Mouse (Mus musculus) urinary bladder, adult 2 months (tissue): Measurements from ENCODE around the gene Nrtn. TPM values are rescaled to one million over a fixed set of nuclear protein-coding genes. Genes with fewer than 3 reads are reported as not detected.

Experiments
- DNase-seq: peaks from one replicate; pipeline ENCODE4 v3.0.0; 2022; ENCODE audit warnings: low spot score
- polyA plus RNA-seq: library from polyadenylated mRNA; depleted of rRNA; stranded (reverse); fragments of >200 nt; gene quantifications from 2 replicates; pipeline ENCODE4 v1.2.3, GENCODE M21; 2012; rRNA removed

The Nrtn gene
- polyA plus RNA-seq, 1 experiment = 22.8 TPM

DNA sequence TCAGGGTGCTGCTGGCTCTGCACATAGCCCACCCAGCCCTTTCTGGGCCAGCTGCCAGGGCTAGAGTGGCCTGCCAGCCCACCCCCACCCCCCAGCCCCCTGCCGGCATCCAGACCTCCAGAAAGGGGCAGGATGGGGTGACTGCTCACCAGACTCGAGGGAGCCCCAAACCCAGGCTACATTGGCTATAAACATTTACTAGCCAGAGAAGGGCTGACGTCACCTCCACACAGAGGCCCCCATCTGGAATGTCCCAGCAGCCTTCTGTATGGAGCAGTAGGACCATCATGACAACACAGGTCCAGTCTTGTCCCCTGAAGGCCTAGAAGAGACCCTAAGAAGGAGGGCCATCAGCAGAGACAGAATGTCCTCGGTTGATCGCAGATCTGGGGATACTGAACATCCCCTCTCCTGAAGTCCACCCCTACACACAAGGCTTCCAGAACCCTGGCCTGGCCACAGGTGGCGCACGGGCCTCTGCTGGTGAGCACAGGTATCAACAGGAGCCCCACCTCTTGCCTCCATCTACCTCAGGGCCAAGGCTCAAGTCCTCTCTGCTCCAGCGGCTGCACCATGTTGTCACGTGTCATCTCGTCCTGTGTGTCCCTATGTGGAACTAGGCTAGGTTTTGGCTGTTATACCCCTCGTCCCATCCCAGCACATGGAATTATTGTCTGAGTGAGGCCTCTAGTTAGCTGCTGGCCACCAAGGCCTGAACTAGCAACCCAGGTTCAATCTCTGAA is 33.7 kb downstream of the Nrtn start:
- DNase-seq = no peak

DNA sequence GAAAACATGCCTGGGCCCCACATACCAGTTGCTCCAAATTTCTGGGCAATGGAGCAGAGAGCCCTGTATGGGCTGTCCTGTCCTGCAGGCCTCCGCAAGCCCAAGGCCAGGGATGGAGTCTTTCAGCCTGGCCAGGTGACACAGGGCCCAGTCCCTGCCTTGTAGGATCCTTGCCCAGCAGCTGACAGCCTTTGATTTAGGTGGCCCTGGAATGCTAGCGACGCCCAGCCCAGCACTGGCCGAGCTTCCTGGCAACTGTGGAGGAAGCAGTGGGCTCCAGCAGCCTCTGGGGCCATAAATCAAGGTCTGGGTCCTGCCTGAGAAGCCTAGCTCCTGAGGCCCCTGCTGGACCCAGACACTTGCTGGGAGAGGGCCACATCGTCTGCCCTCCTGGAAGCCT is 34.9 kb downstream of the Nrtn start:
- DNase-seq = no peak

DNA sequence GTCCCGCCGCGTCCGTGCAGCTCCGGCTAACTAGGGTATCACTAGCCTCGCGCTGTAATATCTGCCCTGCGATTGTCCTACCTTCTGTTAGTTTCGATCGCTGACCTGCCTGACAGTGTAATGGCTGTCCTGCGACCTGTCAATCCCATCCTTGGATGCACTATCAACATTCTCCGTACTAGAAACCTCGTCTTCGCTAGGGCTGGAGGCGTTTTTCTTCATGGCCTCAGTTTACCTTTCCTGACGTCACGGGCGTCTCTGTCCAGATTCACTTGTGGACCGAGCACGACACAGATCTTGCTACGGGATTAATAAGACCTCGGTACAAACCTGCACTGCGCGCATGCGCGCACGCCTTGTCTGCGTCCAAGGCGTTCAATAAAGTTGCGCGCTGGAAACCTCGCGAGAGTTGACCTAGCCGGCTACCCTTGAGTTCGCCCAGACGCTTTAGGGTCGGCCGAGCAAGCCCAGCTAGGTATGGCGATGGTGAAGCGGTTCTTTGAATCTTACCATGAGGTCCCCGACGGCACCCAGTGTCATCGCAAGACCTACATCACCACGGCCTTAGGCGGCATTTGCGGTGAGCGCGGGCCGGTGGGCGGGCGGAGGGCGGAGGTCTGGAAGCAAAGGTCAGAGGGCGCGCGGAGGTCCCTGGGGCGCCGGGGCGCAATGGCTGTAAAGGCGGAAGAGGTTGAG is 39.8 kb downstream of the Nrtn start, which contains the start of the genes Ndufa11 and Vmac:
Ndufa11 (plus strand) TSS at position 405 of the 696 bp plus-strand sequence.
Vmac (minus strand) TSS at position 660 of the 696 bp plus-strand sequence.
- peak; percentile 86 for DNase-seq

DNA sequence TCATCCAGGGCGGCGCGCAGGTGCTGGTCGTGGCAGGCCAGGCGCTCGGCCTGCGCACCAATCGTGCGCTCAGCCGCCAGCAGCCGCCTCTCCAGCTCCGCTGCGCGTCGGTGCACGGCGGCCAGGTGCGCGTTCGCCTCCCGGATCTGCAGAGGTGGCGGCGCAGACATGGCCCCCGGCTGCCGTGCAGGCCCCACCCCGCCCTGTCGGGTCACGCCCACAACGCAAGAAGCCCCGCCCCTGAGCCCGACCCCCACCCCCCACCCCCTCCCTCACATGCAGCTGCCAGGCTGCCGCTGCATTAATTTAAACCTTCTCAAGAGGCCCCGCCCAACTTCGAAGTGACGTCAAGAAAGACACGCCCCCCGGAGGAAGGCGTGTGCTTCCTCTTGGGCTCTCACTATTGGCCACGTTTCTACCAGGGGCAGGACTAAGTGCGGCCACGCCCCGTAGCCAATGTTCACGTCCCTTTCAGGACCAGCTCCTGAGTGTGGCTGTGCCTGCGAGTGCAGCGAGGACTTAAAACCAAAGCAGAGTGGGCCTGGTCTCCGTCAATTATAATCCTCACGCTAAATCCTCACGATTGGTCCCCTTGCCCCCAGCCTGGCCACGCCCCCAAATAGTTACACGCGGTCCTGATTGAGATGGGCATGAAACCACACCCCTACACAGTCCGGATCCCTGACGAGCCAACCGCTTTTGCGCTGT is 40.5 kb downstream of the Nrtn start:
- peak; percentile 85 for DNase-seq

DNA sequence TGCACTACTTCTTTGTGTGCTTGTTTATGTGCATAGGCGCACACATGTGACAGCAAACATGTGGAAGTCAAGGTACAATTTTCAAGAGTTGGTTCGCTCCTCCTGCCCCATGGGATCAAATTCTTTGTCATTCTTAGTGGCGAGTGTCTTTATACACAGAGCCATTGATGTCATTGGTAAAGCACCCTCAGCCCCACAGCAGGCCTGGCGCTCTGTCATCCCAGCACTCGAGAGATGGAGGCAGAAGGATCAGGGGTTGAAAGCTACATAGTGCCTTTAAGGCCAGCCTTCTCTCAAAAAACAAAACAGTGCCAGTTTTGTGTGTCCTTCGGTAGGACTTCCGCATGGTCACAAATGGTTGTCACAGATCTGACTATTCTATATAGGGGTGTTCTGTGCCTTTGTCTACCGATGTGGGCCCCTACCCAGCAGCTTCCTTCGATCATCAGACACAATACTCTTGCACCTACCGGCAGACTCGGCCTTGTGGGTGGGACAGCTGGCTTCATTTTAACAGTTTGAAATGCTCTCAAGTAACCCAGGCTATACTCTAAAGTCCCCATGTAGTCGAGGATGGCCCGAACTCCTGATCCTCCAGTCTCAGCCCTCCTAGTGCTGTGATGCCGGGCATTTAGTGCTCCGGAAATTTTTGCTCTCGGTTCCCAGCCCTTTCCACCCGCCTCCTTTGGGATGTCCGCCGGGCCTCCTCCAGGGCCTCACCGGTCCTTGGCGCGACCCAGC is 41.2 kb downstream of the Nrtn start:
- no peak for DNase-seq

DNA sequence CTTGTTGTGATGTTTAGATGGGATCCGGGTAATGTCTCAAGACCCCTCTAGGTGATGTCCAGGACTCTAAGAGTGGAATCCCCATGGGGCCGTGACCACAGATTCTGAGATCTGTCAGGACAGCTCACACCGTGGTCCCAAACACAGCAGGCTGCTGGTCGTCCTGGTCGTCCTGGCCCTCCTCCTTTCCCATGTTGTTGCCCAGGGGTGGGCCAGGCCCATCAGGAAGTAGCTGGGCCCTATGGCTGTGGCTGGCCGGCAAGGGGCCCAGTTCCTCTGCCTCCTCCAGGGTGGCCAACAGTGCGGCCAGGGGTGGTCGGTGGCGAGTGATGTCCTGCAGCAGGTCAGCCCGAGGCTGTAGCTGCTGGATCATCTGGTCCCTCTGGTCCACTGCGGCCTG is 42.0 kb downstream of the Nrtn start:
- no peak for DNase-seq

DNA sequence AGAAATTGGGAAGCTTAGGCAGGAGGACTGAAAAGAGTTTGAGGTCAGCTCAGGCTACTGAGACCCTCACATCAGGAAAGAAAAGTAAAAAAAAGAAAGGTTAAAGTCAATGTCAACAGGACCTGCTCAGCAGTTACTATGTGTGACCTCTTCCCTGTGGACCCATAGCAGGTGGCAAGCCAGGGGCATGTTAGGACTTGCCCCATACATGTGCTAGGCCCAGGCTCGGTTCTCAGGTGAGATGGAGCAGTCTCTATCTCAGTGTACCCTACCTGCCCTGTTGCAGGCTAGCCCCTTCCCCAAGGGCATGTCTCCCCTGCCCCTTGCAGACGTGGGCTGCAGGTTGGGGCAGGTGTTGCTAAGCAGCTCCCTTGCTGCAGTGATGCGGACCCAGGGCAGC is 47.6 kb downstream of the Nrtn start:
- no peak for DNase-seq

DNA sequence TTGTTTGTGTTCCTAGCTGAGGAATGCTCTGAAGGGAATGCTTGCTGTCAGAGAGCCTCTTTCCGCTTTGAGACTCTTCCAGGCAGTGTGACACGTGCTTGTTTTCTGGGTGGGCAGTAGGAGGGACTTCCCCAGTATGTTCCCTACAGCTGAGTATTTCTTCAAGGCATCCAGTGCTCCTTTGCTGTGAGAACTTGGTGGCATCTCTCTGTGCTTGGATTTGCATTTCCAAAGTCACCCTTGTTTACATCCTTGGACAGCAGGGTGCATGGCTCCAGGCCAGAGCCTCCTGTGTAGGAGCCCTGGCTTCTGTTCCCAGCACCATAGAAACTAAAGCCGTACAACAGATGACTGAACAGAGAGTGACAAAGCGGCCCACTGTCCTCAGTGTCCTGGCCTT is 48.6 kb downstream of the Nrtn start:
- no peak for DNase-seq

DNA sequence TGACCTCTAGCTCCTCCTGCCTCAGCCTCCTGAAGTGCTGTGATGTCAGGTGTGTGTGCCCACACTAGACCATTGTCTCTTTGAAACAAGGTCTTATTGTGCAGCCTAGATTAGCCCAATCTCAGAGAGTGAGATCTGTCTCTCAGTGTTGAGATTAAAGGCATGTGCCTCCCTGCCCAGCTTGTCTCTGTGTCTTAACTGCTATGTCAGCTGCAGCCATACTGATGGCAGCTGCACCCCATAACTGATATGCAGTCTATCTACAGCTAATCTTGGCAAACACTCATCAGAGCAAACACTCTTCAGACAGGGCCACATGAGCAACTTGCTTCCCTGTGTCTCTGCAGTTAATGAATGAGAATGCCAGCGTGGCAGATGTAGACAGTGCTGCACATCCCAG is 50.8 kb downstream of the Nrtn start:
- no peak for DNase-seq

DNA sequence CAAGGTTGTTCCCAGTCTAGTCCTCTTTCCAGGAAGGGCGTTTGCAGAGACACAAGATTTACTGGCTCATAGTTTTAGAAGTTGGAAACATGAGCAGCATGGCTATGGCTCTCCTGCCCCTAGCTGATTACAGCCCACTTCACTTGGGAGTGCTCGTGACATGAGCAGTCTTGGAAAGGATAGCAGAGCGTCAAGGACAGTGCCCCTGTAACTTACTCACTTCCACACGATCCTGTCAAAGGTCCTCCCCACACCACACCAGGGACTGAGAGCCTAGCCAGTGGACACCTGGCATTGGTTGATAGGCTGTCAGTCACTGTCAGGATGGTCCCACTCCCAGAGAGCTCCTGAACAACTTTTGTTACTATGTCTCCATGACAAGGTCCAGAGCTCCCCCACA is 54.3 kb downstream of the Nrtn start:
- DNase-seq = no peak

Other genes starting within 250 kb of the Nrtn start
- not detected in 2 replicates for gene Znrf4, start 245.1 kb downstream of the Nrtn start, polyA plus RNA-seq
- gene Gm20219, start 203.1 kb downstream of the Nrtn start, polyA plus RNA-seq = 15.6 and 22.1 TPM in 2 replicates
- gene Safb2, start 172.9 kb downstream of the Nrtn start, polyA plus RNA-seq = 38.5 and 80.7 TPM in 2 replicates
- gene Safb, start 172.7 kb downstream of the Nrtn start, polyA plus RNA-seq = 47.8 and 65.8 TPM in 2 replicates
- gene 2410015M20Rik, start 147.8 kb downstream of the Nrtn start, polyA plus RNA-seq = 169 and 183 TPM in 2 replicates
- gene Rpl36, start 144.1 kb downstream of the Nrtn start, polyA plus RNA-seq = 2,531 and 2,588 TPM in 2 replicates
- 61.4 and 64.6 TPM in 2 replicates for gene Lonp1, start 130.6 kb downstream of the Nrtn start, polyA plus RNA-seq
- gene Catsperd, start 129.4 kb downstream of the Nrtn start, polyA plus RNA-seq = 19.1 and 25.7 TPM in 2 replicates
- 72.5 and 77.3 TPM in 2 replicates for gene Ranbp3, start 84.2 kb downstream of the Nrtn start, polyA plus RNA-seq
- gene Ndufa11, start 39.8 kb downstream of the Nrtn start, polyA plus RNA-seq = 308 and 313 TPM in 2 replicates
- gene Vmac, start 39.5 kb downstream of the Nrtn start, polyA plus RNA-seq = 18.2 and 26.4 TPM in 2 replicates
- 50.0 and 61.3 TPM in 2 replicates for gene Dus3l, start 7.2 kb upstream of the Nrtn start, polyA plus RNA-seq
- gene Prr22, start 12.7 kb upstream of the Nrtn start, polyA plus RNA-seq = 1.1 and 1.5 TPM in 2 replicates
- 6.6 and 9.4 TPM in 2 replicates for gene Rfx2, start 73.5 kb upstream of the Nrtn start, polyA plus RNA-seq
- gene Acsbg2, start 116.9 kb upstream of the Nrtn start, polyA plus RNA-seq = 0.03 TPM in 1 of 2 replicates, not detected in the other
- gene 1700061G19Rik, start 117.9 kb upstream of the Nrtn start, polyA plus RNA-seq = 2.9 and 3.1 TPM in 2 replicates
- gene Mllt1, start 177.9 kb upstream of the Nrtn start, polyA plus RNA-seq = 33.8 and 34.5 TPM in 2 replicates
- gene Acer1, start 224.6 kb upstream of the Nrtn start, polyA plus RNA-seq = 0.12 and 0.17 TPM in 2 replicates
- 93.9 and 105 TPM in 2 replicates for gene Clpp, start 232.8 kb upstream of the Nrtn start, polyA plus RNA-seq
- gene Alkbh7, start 239.8 kb upstream of the Nrtn start, polyA plus RNA-seq = 18.1 and 20.6 TPM in 2 replicates
- not detected in 2 replicates for gene Pspn, start 242.5 kb upstream of the Nrtn start, polyA plus RNA-seq